Mouse (Mus musculus): ENCODE results near the gene Carns1. TPM values are rescaled to one million over a fixed set of nuclear protein-coding genes. Genes with fewer than 3 reads are reported as not detected.
A peak's percentile ranks its signal among the peaks of the same experiment; 100 is the strongest.

Carns1 gene
- polyA plus RNA-seq, 1 experiment from 2014 or later = 3.2 TPM

DNA sequence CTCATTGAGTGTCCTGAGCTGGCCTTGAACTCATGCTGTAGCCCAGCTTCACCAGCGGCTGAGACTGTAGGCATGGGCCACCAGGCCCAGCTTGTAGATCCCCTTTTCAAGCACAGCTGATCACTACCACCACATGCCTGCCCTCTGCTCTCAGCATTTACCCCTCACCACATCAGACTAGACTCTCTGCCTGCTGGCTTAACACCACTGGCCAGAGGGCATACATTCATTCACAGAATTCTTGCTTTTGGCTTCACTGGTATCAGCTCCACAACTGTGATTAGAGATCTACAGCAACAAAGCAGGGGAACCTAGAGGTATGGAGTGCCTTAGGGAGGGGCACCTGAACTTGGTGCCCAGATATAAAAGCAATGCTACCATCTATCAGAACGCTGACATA is 54.8 kb downstream of the Carns1 start:
- ATAC-seq (replicated peaks; ENCODE audit: low FRiP score) (no peak), DNase-seq (ENCODE audit: low spot score) (no peak)
- H3K4me3 ChIP-seq (ENCODE audit: low read depth, low read length) = no peak overlapping the region
- peak overlapping the region; percentile 32 for H3K9ac ChIP-seq (ENCODE audit: low read length)
- H3K27me3 ChIP-seq (ENCODE audit: control insufficient read depth, insufficient read depth, low read length) = no peaks in the 10 kb centered on the region
- peaks cover 3% of the 10 kb centered on the region; the same call in 1 of the 2 replicates for H3K4me1 ChIP-seq (replicated peaks; ENCODE audit: control insufficient read depth, insufficient read depth, low read length)
- H3K4me2 ChIP-seq (ENCODE audit: low read depth, low read length, severe bottlenecking) = peak overlapping the region; percentile 60; the same call in 1 of the 2 replicates
- no peaks in the 10 kb centered on the region for H3K9me3 ChIP-seq (ENCODE audit: control insufficient read depth, low read length)
- H3K27ac ChIP-seq (ENCODE audit: low read depth, low read length) = no peak overlapping the region
- WGBS = 95% methylated on average over 2 of the region's 2 CpGs
- H3K36me3 ChIP-seq (ENCODE audit: control insufficient read depth, insufficient read depth, low read length) = no peaks in the 10 kb centered on the region; the same call in 1 of the 2 replicates

DNA sequence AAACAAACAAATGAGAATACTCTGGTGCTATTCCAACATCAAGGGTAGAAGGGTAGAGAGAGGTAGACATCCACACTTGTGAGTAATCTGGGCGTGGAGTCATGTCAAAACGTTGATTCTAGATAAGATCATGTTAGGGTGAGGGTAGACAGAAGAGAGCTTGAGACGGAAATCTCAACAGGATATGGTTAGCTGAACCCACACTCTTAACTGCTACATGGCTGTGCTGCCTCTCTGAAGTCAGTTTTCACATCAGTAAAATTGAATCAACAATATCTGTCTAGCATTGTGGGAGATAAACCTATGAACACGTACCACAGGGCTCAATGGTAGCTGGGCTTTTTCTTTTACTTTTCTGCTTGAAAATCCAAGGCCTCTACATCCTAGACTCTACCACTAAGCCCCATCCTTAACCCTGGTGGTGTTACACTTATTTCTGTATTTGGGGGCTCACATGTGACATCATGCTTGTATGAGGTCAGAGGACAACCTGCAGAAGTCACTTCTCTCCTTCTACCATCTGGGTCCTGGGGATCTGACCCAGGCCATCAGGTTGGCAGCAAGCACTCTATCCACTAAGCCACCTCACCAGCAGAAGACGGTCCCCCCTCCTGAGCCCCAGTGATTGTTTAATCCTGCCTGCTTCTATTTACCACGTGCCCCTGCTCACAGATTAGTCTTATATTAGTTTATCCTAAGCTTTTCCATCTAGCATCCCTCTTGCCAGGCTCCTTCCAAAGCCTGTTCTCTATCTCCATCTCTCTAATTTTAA is 55.4 kb downstream of the Carns1 start:
- H3K4me3 ChIP-seq (ENCODE audit: low read depth, low read length) = no peak overlapping the region

GRCm38 (mm10) chr19:4118350-4118749 is 56.9 kb downstream of the Carns1 start:
- H3K4me2 ChIP-seq (ENCODE audit: low read depth, low read length, severe bottlenecking) = no peak overlapping the region
- no peak overlapping the region for H3K27ac ChIP-seq (ENCODE audit: low read depth, low read length)
- H3K36me3 ChIP-seq (ENCODE audit: control insufficient read depth, insufficient read depth, low read length) = no peaks in the 10 kb centered on the region; the same call in 1 of the 2 replicates
- no peaks in the 10 kb centered on the region for H3K27me3 ChIP-seq (ENCODE audit: control insufficient read depth, insufficient read depth, low read length)
- H3K4me1 ChIP-seq (replicated peaks; ENCODE audit: control insufficient read depth, insufficient read depth, low read length) = peaks cover 2% of the 10 kb centered on the region; the same call in 1 of the 2 replicates
- DNase-seq (ENCODE audit: low spot score) (no peak), ATAC-seq (replicated peaks; ENCODE audit: low FRiP score) (no peak)
- WGBS = 91% methylated on average over 2 of the region's 2 CpGs
- H3K4me3 ChIP-seq (ENCODE audit: low read depth, low read length) = no peak overlapping the region
- H3K9me3 ChIP-seq (ENCODE audit: control insufficient read depth, low read length) = no peaks in the 10 kb centered on the region
- H3K9ac ChIP-seq (ENCODE audit: low read length) = no peak overlapping the region

More for the DNA sequence above, 55.4 kb downstream of the Carns1 start:
- DNase-seq (ENCODE audit: low spot score) = no peak
- Histone ChIP-seq H3K27me3 (ENCODE audit: control insufficient read depth, insufficient read depth, low read length) (no peaks in the 10 kb centered on the region), H3K4me1 (replicated peaks; ENCODE audit: control insufficient read depth, insufficient read depth, low read length) (peaks cover 2% of the 10 kb centered on the region; the same call in 1 of the 2 replicates), H3K36me3 (ENCODE audit: control insufficient read depth, insufficient read depth, low read length) (no peaks in the 10 kb centered on the region; the same call in 1 of the 2 replicates), H3K9ac (ENCODE audit: low read length) (peak overlapping the region; percentile 32), H3K9me3 (ENCODE audit: control insufficient read depth, low read length) (no peaks in the 10 kb centered on the region), H3K27ac (ENCODE audit: low read depth, low read length) (no peak overlapping the region), H3K4me2 (ENCODE audit: low read depth, low read length, severe bottlenecking) (no peak overlapping the region)
- no peak for ATAC-seq (replicated peaks; ENCODE audit: low FRiP score)
- WGBS = 90% methylated on average over 6 of the region's 6 CpGs

DNA sequence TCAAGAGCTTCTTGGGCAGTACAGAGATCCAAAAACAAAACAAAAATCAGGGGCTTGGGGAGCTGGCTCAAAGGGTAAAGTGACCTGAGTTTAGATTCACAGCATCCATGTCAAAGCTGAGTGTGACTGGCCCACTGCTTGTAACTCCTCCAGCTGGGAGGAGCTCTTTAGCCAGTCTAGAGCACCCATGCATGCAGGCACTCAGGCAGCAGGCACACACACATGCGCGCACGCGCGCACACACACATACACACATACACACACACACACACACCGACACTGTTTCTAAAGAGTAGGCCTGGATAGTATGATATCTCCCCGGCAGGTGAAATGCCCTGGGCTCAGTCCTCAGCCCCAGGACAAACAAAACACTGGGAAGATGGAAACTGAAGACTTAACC is 58.3 kb downstream of the Carns1 start:
- no peak for ATAC-seq (replicated peaks; ENCODE audit: low FRiP score)
- Histone ChIP-seq H3K27me3 (ENCODE audit: control insufficient read depth, insufficient read depth, low read length) (no peaks in the 10 kb centered on the region), H3K4me2 (ENCODE audit: low read depth, low read length, severe bottlenecking) (no peak overlapping the region), H3K9ac (ENCODE audit: low read length) (no peak overlapping the region), H3K27ac (ENCODE audit: low read depth, low read length) (no peak overlapping the region), H3K4me3 (ENCODE audit: low read depth, low read length) (no peak overlapping the region), H3K9me3 (ENCODE audit: control insufficient read depth, low read length) (no peaks in the 10 kb centered on the region), H3K36me3 (ENCODE audit: control insufficient read depth, insufficient read depth, low read length) (no peaks in the 10 kb centered on the region; the same call in 1 of the 2 replicates), H3K4me1 (replicated peaks; ENCODE audit: control insufficient read depth, insufficient read depth, low read length) (peaks cover 2% of the 10 kb centered on the region; the same call in 1 of the 2 replicates)
- DNase-seq (ENCODE audit: low spot score) = no peak
- WGBS = 97% methylated on average over 7 of the region's 7 CpGs

DNA sequence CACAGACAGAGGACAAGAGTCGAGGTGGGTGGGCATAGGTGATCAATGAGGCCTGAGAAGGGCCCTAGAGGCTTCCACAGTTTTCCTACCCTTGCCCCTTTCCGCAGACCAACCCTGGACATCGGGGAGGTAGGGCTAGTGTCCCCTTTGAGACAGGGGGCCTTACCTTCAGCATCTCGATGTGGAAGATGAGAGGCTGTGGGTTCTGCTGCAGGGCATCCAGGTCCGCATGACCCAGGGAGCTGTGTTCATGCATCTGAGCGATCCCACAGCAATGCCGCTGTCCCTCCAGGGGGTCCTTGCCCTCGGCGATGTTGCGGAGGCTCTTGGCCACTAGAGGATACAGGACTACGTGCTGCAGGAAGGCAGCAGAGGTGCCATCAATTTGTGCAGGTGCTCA is 59.5 kb downstream of the Carns1 start:
- 0 out of 2 replicates have a peak, but pooled peaks cover 2% of the 10 kb centered on the region for H3K4me1 ChIP-seq (replicated peaks; ENCODE audit: control insufficient read depth, insufficient read depth, low read length)
- WGBS = 82% methylated on average over 11 of the region's 11 CpGs
- no peaks in the 10 kb centered on the region; the same call in 1 of the 2 replicates for H3K36me3 ChIP-seq (ENCODE audit: control insufficient read depth, insufficient read depth, low read length)
- no peaks in the 10 kb centered on the region for H3K9me3 ChIP-seq (ENCODE audit: control insufficient read depth, low read length)
- no peak overlapping the region for H3K9ac ChIP-seq (ENCODE audit: low read length)
- H3K27ac ChIP-seq (ENCODE audit: low read depth, low read length) = no peak overlapping the region
- no peaks in the 10 kb centered on the region for H3K27me3 ChIP-seq (ENCODE audit: control insufficient read depth, insufficient read depth, low read length)
- H3K4me2 ChIP-seq (ENCODE audit: low read depth, low read length, severe bottlenecking) = no peak overlapping the region
- no peak overlapping the region for H3K4me3 ChIP-seq (ENCODE audit: low read depth, low read length)
- DNase-seq (ENCODE audit: low spot score) (no peak), ATAC-seq (replicated peaks; ENCODE audit: low FRiP score) (no peak)

GRCm38 (mm10) chr19:4115144-4115543 is 60.1 kb downstream of the Carns1 start:
- H3K36me3 ChIP-seq (ENCODE audit: control insufficient read depth, insufficient read depth, low read length) = no peaks in the 10 kb centered on the region; the same call in 1 of the 2 replicates
- no peaks in the 10 kb centered on the region for H3K9me3 ChIP-seq (ENCODE audit: control insufficient read depth, low read length)
- H3K4me2 ChIP-seq (ENCODE audit: low read depth, low read length, severe bottlenecking) = no peak overlapping the region
- no peaks in the 10 kb centered on the region for H3K27me3 ChIP-seq (ENCODE audit: control insufficient read depth, insufficient read depth, low read length)
- WGBS = 95% methylated on average over 10 of the region's 10 CpGs
- H3K27ac ChIP-seq (ENCODE audit: low read depth, low read length) = no peak overlapping the region
- H3K4me3 ChIP-seq (ENCODE audit: low read depth, low read length) = no peak overlapping the region
- ATAC-seq (replicated peaks; ENCODE audit: low FRiP score) (no peak), DNase-seq (ENCODE audit: low spot score) (no peak)
- H3K4me1 ChIP-seq (replicated peaks; ENCODE audit: control insufficient read depth, insufficient read depth, low read length) = no peaks in the 10 kb centered on the region
- H3K9ac ChIP-seq (ENCODE audit: low read length) = no peak overlapping the region

DNA sequence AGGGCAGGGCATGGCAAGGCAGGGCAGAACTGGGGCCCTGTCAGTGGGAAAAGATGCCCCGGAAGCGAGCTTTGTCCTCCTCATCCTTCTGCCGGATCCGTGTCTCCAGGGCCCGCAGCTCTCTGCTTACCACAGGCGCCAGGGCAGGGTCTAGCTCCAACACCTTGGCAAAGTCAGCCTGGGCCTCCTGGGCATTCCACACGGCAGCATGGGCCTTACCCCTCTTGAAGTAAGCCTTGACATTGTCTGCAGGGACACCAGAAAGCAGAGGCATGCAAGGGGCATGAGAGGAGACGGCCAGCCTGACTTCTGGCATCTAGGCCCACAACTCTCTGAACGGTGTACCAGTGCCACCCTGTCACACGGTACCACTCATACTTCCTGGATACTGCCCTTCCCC is 60.7 kb downstream of the Carns1 start:
- Histone ChIP-seq H3K4me3 (ENCODE audit: low read depth, low read length) (no peak overlapping the region), H3K4me2 (ENCODE audit: low read depth, low read length, severe bottlenecking) (no peak overlapping the region), H3K9me3 (ENCODE audit: control insufficient read depth, low read length) (no peaks in the 10 kb centered on the region), H3K36me3 (ENCODE audit: control insufficient read depth, insufficient read depth, low read length) (no peaks in the 10 kb centered on the region; the same call in 1 of the 2 replicates), H3K9ac (ENCODE audit: low read length) (no peak overlapping the region), H3K4me1 (replicated peaks; ENCODE audit: control insufficient read depth, insufficient read depth, low read length) (no peaks in the 10 kb centered on the region), H3K27me3 (ENCODE audit: control insufficient read depth, insufficient read depth, low read length) (no peaks in the 10 kb centered on the region), H3K27ac (ENCODE audit: low read depth, low read length) (no peak overlapping the region)
- DNase-seq (ENCODE audit: low spot score) (no peak), ATAC-seq (replicated peaks; ENCODE audit: low FRiP score) (no peak)
- WGBS = 93% methylated on average over 10 of the region's 10 CpGs

Data from forebrain, embryonic 11.5 days (tissue).